Comparison of ENCODE assay signal across 10 mouse cellular contexts in genomic region chr10:40069270-40069669, GRCm38 (mm10). TPM values are rescaled to one million over a fixed set of nuclear protein-coding genes. Genes with fewer than 3 reads are reported as not detected.
A peak's percentile ranks its signal among the peaks of the same experiment; 100 is the strongest.
DNase-seq lines count a peak whose midpoint lies in the region; ATAC-seq lines count a peak whose summit lies in the region.
"Had no signal": no experiment of that assay in that cellular context is flagged by ENCODE, and none has a peak within 500 bp of the region (broad histone marks: within the 10 kb centered on the region; RNA-seq: fewer than 3 reads in every experiment).

No protein-coding gene starts in this region.

- H3K9ac ChIP-seq in limb, embryonic 13.5 days: no peak overlapping the region

- H3K9me3 ChIP-seq in limb, embryonic 13.5 days: no peaks in the 10 kb centered on the region
- H3K9me3 ChIP-seq: forebrain, embryonic 10.5 days had no signal

- peak; percentile 31 to 65 for DNase-seq in frontal cortex, postnatal 36 days (ENCODE audit: low spot score in 2 of 2)
- no peak for DNase-seq in frontal cortex, postnatal 14 days (ENCODE audit: low spot score in 2 of 2)
- peak; percentile 25 for DNase-seq in urinary bladder, postnatal 14 days (ENCODE audit: low spot score)
- DNase-seq in urinary bladder, postnatal 10 days (ENCODE audit: low spot score): no peak
- no peak for DNase-seq in cerebellum, adult 18-20 months
- DNase-seq in embryo, embryonic 10 days (ENCODE audit: low spot score): no peak

- no peaks in the 10 kb centered on the region for H3K36me3 ChIP-seq in limb, embryonic 13.5 days
- H3K36me3 ChIP-seq: forebrain, embryonic 10.5 days had no signal

- H3K27ac ChIP-seq in limb, embryonic 13.5 days: peak overlapping the region; percentile 33; the same call in 1 of the 2 replicates

- H3K4me2 ChIP-seq in limb, embryonic 13.5 days (replicated peaks): no peak overlapping the region

- no peaks in the 10 kb centered on the region for H3K27me3 ChIP-seq in limb, embryonic 13.5 days

- no peak for ATAC-seq in limb, embryonic 13.5 days (ENCODE audit: low FRiP score, low read depth)
- no peak for ATAC-seq in cerebellum, adult (ENCODE audit: insufficient number of reproducible peaks, low FRiP score, low TSS enrichment)

- H3K4me3 ChIP-seq in limb, embryonic 13.5 days: no peak overlapping the region
- H3K4me3 ChIP-seq: forebrain, embryonic 10.5 days had no signal

- 50% methylated on average over 4 of the region's 4 CpGs for WGBS in limb, embryonic 13.5 days

- H3K4me1 ChIP-seq in limb, embryonic 13.5 days: peaks cover 33% of the 10 kb centered on the region

RNA-seq across cellular contexts. Expression of gene Mfsd4b1, which starts 44.2 kb away (rescaled TPM):
- polyA plus RNA-seq in limb, embryonic 13.5 days (2015; fragmentation: Nextera tagmentation; extraction: Ambion mirVana): 0.15 and 0.41 TPM in 2 replicates
- polyA plus RNA-seq: forebrain, embryonic 10.5 days; large intestine, adult 2 months had no signal

Comparison
In these comparisons a context has a peak if more than half of its experiments do, and no peak if none do; other contexts are left out.
1. DNase-seq: peak in frontal cortex, postnatal 36 days (2 of 2) and urinary bladder, postnatal 14 days (single experiment); none in frontal cortex, postnatal 14 days (0 of 2), urinary bladder, postnatal 10 days (single experiment), cerebellum, adult 18-20 months (0 of 2) and embryo, embryonic 10 days (single experiment).